Mouse (Mus musculus) heart, postnatal 14 days (tissue): ENCODE data around the gene Kmt2c. TPM values are rescaled to one million over a fixed set of nuclear protein-coding genes. Genes with fewer than 3 reads are reported as not detected.
"Not testable (repeated sequence)": the region's sequence is repeated elsewhere in the genome, so short reads cannot be mapped to it uniquely, and the experiment has no call there.

ENCODE experiments used
- DNase-seq, 2 experiments: peaks; one replicate each; pipeline ENCODE4 v3.0.0; 2021 to 2022
- intact Hi-C: fragments of 180-260 bp; cut with DNase I; formaldehyde crosslinking; loops from one replicate; pipeline ENCODE4 v1.15.1; 2025
- total RNA-seq, 2 experiments: library from RNA; stranded (reverse); gene quantifications; 2 replicates each; pipeline ENCODE4 v1.2.3; 2021

The Kmt2c gene
- total RNA-seq, 2 experiments from 2014 or later = 47.8 to 49.4 TPM

- no peak for DNase-seq
- intact Hi-C loops = no loop called here
These were observed 21.2 kb upstream of the Kmt2c start for GRCm38 (mm10) chr5:25519820-25520219.

- intact Hi-C loops = no loop called here
- no peak for DNase-seq
These were observed 19.0 kb upstream of the Kmt2c start for GRCm38 (mm10) chr5:25517550-25517949.

- intact Hi-C loops = no loop called here
These were observed 17.8 kb upstream of the Kmt2c start for GRCm38 (mm10) chr5:25516301-25516895.

GRCm38 (mm10) chr5:25515767-25516166 lies 17.2 kb upstream of the Kmt2c start, which contains the start of gene Cct8l1:
Gene Cct8l1 (plus strand): TSS chr5:25516067.
- intact Hi-C loops = no loop called here
- no peak for DNase-seq

More at GRCm38 (mm10) chr5:25516301-25516895, 17.8 kb upstream of the Kmt2c start:
- no peak for DNase-seq

GRCm38 (mm10) chr5:25506041-25506440 lies 7.5 kb upstream of the Kmt2c start:
- intact Hi-C loops = no loop called here
- DNase-seq = no peak

GRCm38 (mm10) chr5:25500686-25501085 lies 2.1 kb upstream of the Kmt2c start:
- intact Hi-C loops = loop anchor here (2.0 kb wide), 1 partner anchor 26 kb away; no protein-coding TSS in a partner anchor
- DNase-seq = no peak

GRCm38 (mm10) chr5:25499423-25500398 lies 1.1 kb upstream of the Kmt2c start:
- DNase-seq = peak; percentile 99
- intact Hi-C loops = loop anchor here (2.0 kb wide), 2 partner anchors 27 to 63 kb away; no protein-coding TSS in a partner anchor

GRCm38 (mm10) chr5:25498821-25499422 lies 339 bp upstream of the Kmt2c start:
- DNase-seq = peak; percentile 82 to 92
- intact Hi-C loops = loop anchor here (2.0 kb wide), 1 partner anchor 62 kb away; no protein-coding TSS in a partner anchor

GRCm38 (mm10) chr5:25497720-25498345 lies 750 bp downstream of the Kmt2c start:
- intact Hi-C loops = loop anchor here (2.0 kb wide), 2 partner anchors 17 to 61 kb away; no protein-coding TSS in a partner anchor
- peak; percentile 70 to 77 for DNase-seq

GRCm38 (mm10) chr5:25497369-25497719 lies 1.2 kb downstream of the Kmt2c start:
- peak in 1 of 2 experiments; percentile 3 for DNase-seq
- intact Hi-C loops = loop anchor here (2.0 kb wide), 1 partner anchor 17 kb away; no protein-coding TSS in a partner anchor

- no peak for DNase-seq
- intact Hi-C loops = loop anchor here (2.0 kb wide), 1 partner anchor 16 kb away; no protein-coding TSS in a partner anchor
These were observed 1.9 kb downstream of the Kmt2c start for GRCm38 (mm10) chr5:25496652-25497051.

GRCm38 (mm10) chr5:25478863-25479262 lies 19.7 kb downstream of the Kmt2c start:
- intact Hi-C loops = no loop called here
- DNase-seq = no peak

- no peak for DNase-seq
- intact Hi-C loops = no loop called here
These were observed 22.8 kb downstream of the Kmt2c start for GRCm38 (mm10) chr5:25475789-25476188.

GRCm38 (mm10) chr5:25472070-25472469 lies 26.5 kb downstream of the Kmt2c start:
- no peak for DNase-seq
- intact Hi-C loops = no loop called here

- intact Hi-C loops = no loop called here
- DNase-seq = no peak
These were observed 36.6 kb downstream of the Kmt2c start for GRCm38 (mm10) chr5:25461956-25462355.

- DNase-seq, intact Hi-C loops: not testable (repeated sequence)
These were observed 43.2 kb downstream of the Kmt2c start for GRCm38 (mm10) chr5:25455432-25455831.

GRCm38 (mm10) chr5:25452691-25453090 lies 45.9 kb downstream of the Kmt2c start:
- DNase-seq = no peak
- intact Hi-C loops = no loop called here

- no peak for DNase-seq
- intact Hi-C loops = loop anchor here (2.0 to 5.0 kb wide), 3 partner anchors 61 to 295 kb away; partner anchors contain the start of gene Kmt2c
These were observed 61.1 kb downstream of the Kmt2c start for GRCm38 (mm10) chr5:25437508-25437907.

- peak; percentile 44 to 65 for DNase-seq
- intact Hi-C loops = loop anchor here (2.0 to 5.0 kb wide), 3 partner anchors 63 to 296 kb away; partner anchors contain the start of gene Kmt2c
These were observed 62.5 kb downstream of the Kmt2c start for GRCm38 (mm10) chr5:25436081-25436480.

- DNase-seq = no peak
- intact Hi-C loops = loop anchor here (5.0 kb wide), 2 partner anchors 180 to 310 kb away; no protein-coding TSS in a partner anchor
These were observed 76.0 kb downstream of the Kmt2c start for GRCm38 (mm10) chr5:25422576-25422975.
